In the genomic region with DNA sequence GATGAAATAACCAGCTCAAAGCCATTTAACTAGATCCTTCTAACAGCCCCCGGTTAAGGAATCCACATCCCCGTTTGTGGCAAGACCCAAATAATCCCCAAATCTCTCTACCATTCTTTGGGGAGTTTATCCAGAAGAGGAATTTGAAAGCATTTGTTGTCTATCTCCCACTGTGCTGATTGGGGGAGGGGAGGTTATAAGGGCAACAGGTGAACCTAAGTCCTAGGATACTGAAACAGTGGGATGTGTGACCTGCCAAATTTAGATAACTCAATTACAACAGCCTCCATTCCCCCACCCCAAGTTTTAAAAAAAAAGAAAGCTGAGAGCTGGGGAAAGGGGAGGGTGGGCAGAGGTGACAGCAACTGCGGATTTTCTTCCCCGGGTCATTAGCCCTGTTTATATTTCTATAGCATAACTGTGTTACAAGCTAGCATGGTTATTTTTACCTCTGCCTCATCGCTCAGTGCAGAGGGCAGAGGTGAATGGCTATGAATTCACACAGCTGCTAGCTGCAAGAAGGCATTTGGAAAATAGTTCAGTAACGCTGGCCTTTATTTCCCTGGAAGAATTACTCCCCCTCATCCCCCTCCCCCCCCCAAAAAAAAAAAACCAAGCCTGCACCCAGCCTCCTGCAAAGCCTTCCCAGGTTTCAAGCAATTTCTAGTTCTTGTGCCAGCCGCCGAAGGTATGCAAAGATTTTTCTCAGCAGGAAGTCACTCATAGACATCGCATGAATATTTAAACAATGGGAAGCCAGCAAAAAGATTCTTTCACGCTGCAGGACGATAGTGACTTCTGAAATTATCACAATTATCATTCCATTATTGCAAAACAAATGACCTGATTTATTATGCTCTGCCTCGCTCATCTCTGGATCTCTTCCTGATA, we compare ENCODE assay signal across 12 mouse cellular contexts.
DNase-seq lines count a peak whose midpoint lies in the region; ATAC-seq and TF ChIP-seq lines count a peak whose summit lies in the region.
"Had no signal": no experiment of that assay in that cellular context is flagged by ENCODE, and none has a peak within 500 bp of the region (broad histone marks: within the 10 kb centered on the region; RNA-seq: fewer than 3 reads in every experiment).

No protein-coding gene starts in this region.

- no peak overlapping the region for H3K9ac ChIP-seq in forebrain, embryonic 13.5 days
- no peak overlapping the region for H3K9ac ChIP-seq in forebrain, embryonic 14.5 days (ENCODE audit: low read length)
- no peak overlapping the region for H3K9ac ChIP-seq in lung, embryonic 14.5 days
- H3K9ac ChIP-seq in hindbrain, embryonic 12.5 days = no peak overlapping the region
- no peak overlapping the region for H3K9ac ChIP-seq in neural tube, embryonic 11.5 days (ENCODE audit: low read length)
- H3K9ac ChIP-seq: heart, embryonic 12.5 days had no signal

- H3K27ac ChIP-seq in forebrain, embryonic 13.5 days = peak overlapping the region; percentile 14; the same call in 1 of the 2 replicates
- H3K27ac ChIP-seq in forebrain, embryonic 14.5 days (ENCODE audit: low read depth, low read length) = no peak overlapping the region; the same call in 1 of the 2 replicates
- no peak overlapping the region for H3K27ac ChIP-seq in lung, embryonic 14.5 days (ENCODE audit: low read depth)
- H3K27ac ChIP-seq in hindbrain, embryonic 12.5 days = 0 out of 2 replicates have a peak overlapping the region, but pooled peaks have one; percentile 40
- no peak overlapping the region for H3K27ac ChIP-seq in neural tube, embryonic 11.5 days (ENCODE audit: low read depth, low read length)

- WGBS in forebrain, embryonic 13.5 days = 14% methylated on average over 12 of the region's 12 CpGs
- WGBS in forebrain, embryonic 14.5 days = 12% methylated on average over 12 of the region's 12 CpGs
- WGBS in lung, embryonic 14.5 days = 16% methylated on average over 12 of the region's 12 CpGs
- 40% methylated on average over 12 of the region's 12 CpGs for WGBS in lung, adult 2 months
- 9% methylated on average over 12 of the region's 12 CpGs for WGBS in hindbrain, embryonic 12.5 days
- 16% methylated on average over 12 of the region's 12 CpGs for WGBS in neural tube, embryonic 11.5 days

- H3K4me1 ChIP-seq in forebrain, embryonic 13.5 days = peaks cover 32% of the 10 kb centered on the region
- peaks cover 20% of the 10 kb centered on the region for H3K4me1 ChIP-seq in forebrain, embryonic 14.5 days (ENCODE audit: control insufficient read depth, insufficient read depth, low read length)
- H3K4me1 ChIP-seq in lung, embryonic 14.5 days (ENCODE audit: insufficient read depth) = peaks cover 14% of the 10 kb centered on the region
- H3K4me1 ChIP-seq in lung, adult 2 months (ENCODE audit: control insufficient read depth, insufficient read depth, low read length) = no peaks in the 10 kb centered on the region
- H3K4me1 ChIP-seq in hindbrain, embryonic 12.5 days = peaks cover 23% of the 10 kb centered on the region
- H3K4me1 ChIP-seq in neural tube, embryonic 11.5 days (ENCODE audit: control insufficient read depth, insufficient read depth, low read length) = peaks cover 23% of the 10 kb centered on the region; the same call in 1 of the 2 replicates

- no peak for DNase-seq in forebrain, embryonic 14.5 days (ENCODE audit: low spot score)
- DNase-seq in lung, embryonic 14.5 days = peak; percentile 41
- DNase-seq in lung, adult 2 months = no peak
- DNase-seq in neural tube, embryonic 11.5 days (ENCODE audit: low spot score) = peak; percentile 20
- DNase-seq in thymus, postnatal 0 days (ENCODE audit: low spot score) = no peak
- DNase-seq: cerebellum, adult 9-10 months; thymus, adult 18-20 months had no signal

- no peaks in the 10 kb centered on the region for H3K27me3 ChIP-seq in forebrain, embryonic 13.5 days
- 0 out of 2 replicates have a peak, but pooled peaks cover 3% of the 10 kb centered on the region for H3K27me3 ChIP-seq in forebrain, embryonic 14.5 days (replicated peaks; ENCODE audit: control insufficient read depth, insufficient read depth, low read length)
- H3K27me3 ChIP-seq in lung, embryonic 14.5 days (ENCODE audit: insufficient read depth, low read length) = no peaks in the 10 kb centered on the region
- H3K27me3 ChIP-seq in hindbrain, embryonic 12.5 days = no peaks in the 10 kb centered on the region
- no peaks in the 10 kb centered on the region for H3K27me3 ChIP-seq in neural tube, embryonic 11.5 days (ENCODE audit: control insufficient read depth, insufficient read depth, low read length)
- H3K27me3 ChIP-seq: heart, embryonic 12.5 days had no signal

- H3K9me3 ChIP-seq in forebrain, embryonic 13.5 days (replicated peaks) = no peaks in the 10 kb centered on the region
- no peaks in the 10 kb centered on the region for H3K9me3 ChIP-seq in forebrain, embryonic 14.5 days (replicated peaks; ENCODE audit: control insufficient read depth, low read length)
- H3K9me3 ChIP-seq in lung, embryonic 14.5 days (ENCODE audit: low read depth, low read length) = no peaks in the 10 kb centered on the region
- H3K9me3 ChIP-seq in hindbrain, embryonic 12.5 days (replicated peaks) = no peaks in the 10 kb centered on the region
- H3K9me3 ChIP-seq in neural tube, embryonic 11.5 days (ENCODE audit: control insufficient read depth, low read length) = no peaks in the 10 kb centered on the region
- H3K9me3 ChIP-seq: heart, embryonic 12.5 days had no signal

- ATAC-seq in forebrain, embryonic 13.5 days = no peak
- ATAC-seq in forebrain, embryonic 14.5 days = no peak
- peak; percentile 31; the same call in 1 of the 2 replicates for ATAC-seq in lung, embryonic 14.5 days (ENCODE audit: insufficient read depth)
- ATAC-seq in hindbrain, embryonic 12.5 days (ENCODE audit: low FRiP score) = peak; percentile 32; the same call in 1 of the 2 replicates
- ATAC-seq in neural tube, embryonic 11.5 days (ENCODE audit: insufficient read depth, low FRiP score, low TSS enrichment) = no peak
- ATAC-seq in megakaryocyte-erythroid progenitor cell, adult 5-6 weeks (replicated peaks; ENCODE audit: low FRiP score, low TSS enrichment, poor library complexity, severe bottlenecking) = no peak
- ATAC-seq: lung, postnatal 0 days had no signal

- TF ChIP-seq POLR2A in lung, adult 2 months (IDR thresholded peaks at IDR 0.05; ENCODE audit: borderline replicate concordance, extremely low read depth, low read depth, low read length) = no peak

- TF ChIP-seq CTCF in lung, embryonic 14.5 days (IDR thresholded peaks at IDR 0.05; ENCODE audit: low read depth) = no peak
- no peak for TF ChIP-seq CTCF in lung, adult 2 months (IDR thresholded peaks at IDR 0.05; ENCODE audit: insufficient read depth, low read length)

- H3K4me2 ChIP-seq in forebrain, embryonic 13.5 days = no peak overlapping the region
- no peak overlapping the region for H3K4me2 ChIP-seq in forebrain, embryonic 14.5 days (ENCODE audit: low read length)
- 0 out of 2 replicates have a peak overlapping the region, but pooled peaks have one; percentile 18 for H3K4me2 ChIP-seq in lung, embryonic 14.5 days
- H3K4me2 ChIP-seq in hindbrain, embryonic 12.5 days (replicated peaks) = no peak overlapping the region
- H3K4me2 ChIP-seq in neural tube, embryonic 11.5 days (ENCODE audit: low read depth) = no peak overlapping the region
- H3K4me2 ChIP-seq: heart, embryonic 12.5 days had no signal

- no peak overlapping the region for H3K4me3 ChIP-seq in forebrain, embryonic 13.5 days
- no peak overlapping the region for H3K4me3 ChIP-seq in forebrain, embryonic 14.5 days (ENCODE audit: low read depth, low read length)
- no peak overlapping the region for H3K4me3 ChIP-seq in lung, embryonic 14.5 days (ENCODE audit: low read depth, low read length)
- H3K4me3 ChIP-seq in lung, adult 2 months (replicated peaks; ENCODE audit: extremely low read depth, low read depth, low read length) = no peak overlapping the region
- H3K4me3 ChIP-seq in hindbrain, embryonic 12.5 days = no peak overlapping the region
- no peak overlapping the region for H3K4me3 ChIP-seq in neural tube, embryonic 11.5 days (ENCODE audit: low read depth, low read length)
- H3K4me3 ChIP-seq: heart, embryonic 12.5 days had no signal

- no peaks in the 10 kb centered on the region for H3K36me3 ChIP-seq in forebrain, embryonic 13.5 days (ENCODE audit: poor library complexity, severe bottlenecking)
- H3K36me3 ChIP-seq in forebrain, embryonic 14.5 days (ENCODE audit: control insufficient read depth, insufficient read depth, low read length) = no peaks in the 10 kb centered on the region
- no peaks in the 10 kb centered on the region for H3K36me3 ChIP-seq in lung, embryonic 14.5 days (ENCODE audit: insufficient read depth)
- no peaks in the 10 kb centered on the region for H3K36me3 ChIP-seq in hindbrain, embryonic 12.5 days
- no peaks in the 10 kb centered on the region for H3K36me3 ChIP-seq in neural tube, embryonic 11.5 days (ENCODE audit: control insufficient read depth, insufficient read depth, low read length)
- H3K36me3 ChIP-seq: heart, embryonic 12.5 days had no signal

Comparison
In these comparisons a context has a peak if more than half of its experiments do, and no peak if none do; other contexts are left out.
1. H3K27ac ChIP-seq: peak in forebrain, embryonic 13.5 days (single experiment) and hindbrain, embryonic 12.5 days (single experiment); none in forebrain, embryonic 14.5 days (single experiment), lung, embryonic 14.5 days (single experiment) and neural tube, embryonic 11.5 days (single experiment).
2. DNase-seq: peak in lung, embryonic 14.5 days (single experiment) and neural tube, embryonic 11.5 days (single experiment); none in forebrain, embryonic 14.5 days (single experiment), lung, adult 2 months (single experiment) and thymus, postnatal 0 days (single experiment).
3. ATAC-seq: peak in lung, embryonic 14.5 days (single experiment) and hindbrain, embryonic 12.5 days (single experiment); none in forebrain, embryonic 13.5 days (single experiment), forebrain, embryonic 14.5 days (single experiment), neural tube, embryonic 11.5 days (single experiment) and megakaryocyte-erythroid progenitor cell, adult 5-6 weeks (single experiment).